Mouse (Mus musculus) limb, embryonic 13.5 days (tissue): ENCODE results near the gene Vgll4. TPM values are rescaled to one million over a fixed set of nuclear protein-coding genes. Genes with fewer than 3 reads are reported as not detected.
A peak's percentile ranks its signal among the peaks of the same experiment; 100 is the strongest.

Experiments used
- ATAC-seq: fragments of 200-750 bp; cut with Nextera tagmentation; 2 replicates; pipeline ENCODE4 v1.8.0; 2017; ENCODE audit warnings: low read depth, moderate number of reproducible peaks, moderate TSS enrichment; ENCODE audit not compliant: low FRiP score
- H3K27ac ChIP-seq: fragments of 300-500 bp; sonication (generic); 2 replicates; pipeline ENCODE4 v1.5.1; 2015; ENCODE audit warnings: inconsistent platforms, mild to moderate bottlenecking, moderate library complexity
- H3K27me3 ChIP-seq: fragments of 300-500 bp; sonication (generic); 2 replicates; pipeline ENCODE4 v1.6.1; 2015; ENCODE audit warnings: mild to moderate bottlenecking, inconsistent platforms
- H3K36me3 ChIP-seq: fragments of 300-500 bp; sonication (generic); 2 replicates; pipeline ENCODE4 v1.6.1; 2015; ENCODE audit warnings: inconsistent platforms, mild to moderate bottlenecking, moderate library complexity
- H3K4me1 ChIP-seq: fragments of 300-500 bp; sonication (generic); 2 replicates; pipeline ENCODE4 v1.6.1; 2015; ENCODE audit warnings: inconsistent platforms
- H3K4me2 ChIP-seq: fragments of 300-500 bp; sonication (generic); replicated peaks from 2 replicates; pipeline ENCODE4 v1.6.1; 2015; ENCODE audit warnings: inconsistent platforms, mild to moderate bottlenecking, moderate library complexity
- H3K4me3 ChIP-seq: fragments of 300-500 bp; sonication (generic); 2 replicates; pipeline ENCODE4 v1.5.1; 2015; ENCODE audit warnings: moderate library complexity, mild to moderate bottlenecking, inconsistent platforms
- H3K9ac ChIP-seq: fragments of 300-500 bp; sonication (generic); 2 replicates; pipeline ENCODE4 v1.6.1; 2015; ENCODE audit warnings: mild to moderate bottlenecking, inconsistent platforms
- H3K9me3 ChIP-seq: fragments of 300-500 bp; sonication (generic); 2 replicates; pipeline ENCODE4 v1.6.1; 2016; ENCODE audit warnings: inconsistent platforms
- WGBS: fragments of 180-500 bp; shearing (Covaris S2); methylation state at CpG from one replicate; pipeline ENCODE4 v1.1.7; 2015; 5-methylcytosine and 5-hydroxymethylcytosine counted together
- polyA plus RNA-seq: library from polyadenylated mRNA; unstranded; fragments of >200 nt; fragmentation: Nextera tagmentation; extraction: Ambion mirVana; gene quantifications from 2 replicates; pipeline ENCODE4 v1.2.1, GENCODE M21; 2015

Gene Vgll4
- polyA plus RNA-seq, 1 experiment from 2014 or later = 154 TPM

DNA sequence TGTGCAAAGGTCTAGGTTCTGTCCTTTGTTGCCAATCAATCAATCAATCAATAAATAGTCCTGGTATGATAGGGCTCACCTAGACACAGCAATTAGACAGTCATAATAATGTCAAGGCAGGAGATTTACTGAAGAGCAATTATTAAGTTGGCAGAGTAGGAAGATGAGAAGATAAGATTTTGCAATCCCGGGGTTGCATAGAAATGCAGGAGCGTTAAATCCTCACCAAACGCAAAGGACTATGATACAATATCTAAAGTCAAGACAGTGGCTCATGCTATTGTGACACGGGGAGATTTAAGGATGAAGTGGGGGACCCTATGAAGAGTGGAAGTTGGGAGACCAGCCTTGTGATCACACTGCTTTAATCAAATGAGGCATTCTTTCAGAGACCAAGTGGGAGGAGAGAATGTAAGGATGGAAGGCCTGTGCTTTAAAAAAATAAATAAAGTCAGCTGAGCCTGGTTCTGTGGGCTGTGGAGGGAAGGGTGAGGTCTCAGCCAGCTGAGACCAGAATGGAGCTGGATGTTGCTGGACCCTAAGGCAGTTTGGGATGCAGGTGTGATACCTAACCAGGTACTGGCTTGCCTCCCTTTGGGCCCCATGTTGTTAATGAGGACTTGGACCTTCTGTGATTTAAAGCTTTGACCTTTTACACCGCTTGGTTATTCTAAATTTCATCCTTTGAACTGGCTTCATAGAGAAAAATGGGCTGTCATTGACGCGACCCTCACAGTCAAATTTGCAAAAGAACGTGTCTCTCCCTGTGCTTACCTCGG, 139.9 kb downstream of the Vgll4 start:
- no peaks in the 10 kb centered on the region for H3K36me3 ChIP-seq
- no peaks in the 10 kb centered on the region for H3K27me3 ChIP-seq
- H3K4me3 ChIP-seq = no peak overlapping the region
- no peak for ATAC-seq
- H3K9me3 ChIP-seq = no peaks in the 10 kb centered on the region
- peaks cover 26% of the 10 kb centered on the region for H3K4me1 ChIP-seq
- WGBS = 71% methylated on average over 9 of the region's 9 CpGs
- no peak overlapping the region for H3K27ac ChIP-seq
- H3K4me2 ChIP-seq = no peak overlapping the region
- no peak overlapping the region for H3K9ac ChIP-seq

DNA sequence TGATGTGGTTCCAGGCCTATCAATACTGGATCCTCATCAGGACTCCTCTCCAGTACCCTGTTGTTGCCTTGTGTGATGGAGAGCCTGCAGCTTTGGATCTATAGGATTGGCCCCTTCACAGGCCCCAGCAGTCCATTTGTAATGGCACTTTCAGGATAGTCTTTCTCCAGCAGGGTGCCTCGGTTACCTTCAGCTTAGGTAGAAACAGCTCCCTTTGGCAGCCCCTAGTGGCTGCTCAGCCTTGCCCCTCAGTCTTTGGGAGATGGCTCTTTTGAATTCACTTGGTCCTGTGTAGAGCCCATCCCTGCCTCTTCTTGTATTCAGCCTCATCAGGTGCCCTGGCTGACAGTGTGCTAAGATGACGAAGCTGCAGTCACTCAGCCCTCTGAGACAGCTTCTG, 142.9 kb downstream of the Vgll4 start:
- 70% methylated on average over 2 of the region's 2 CpGs for WGBS
- no peak overlapping the region for H3K4me2 ChIP-seq

DNA sequence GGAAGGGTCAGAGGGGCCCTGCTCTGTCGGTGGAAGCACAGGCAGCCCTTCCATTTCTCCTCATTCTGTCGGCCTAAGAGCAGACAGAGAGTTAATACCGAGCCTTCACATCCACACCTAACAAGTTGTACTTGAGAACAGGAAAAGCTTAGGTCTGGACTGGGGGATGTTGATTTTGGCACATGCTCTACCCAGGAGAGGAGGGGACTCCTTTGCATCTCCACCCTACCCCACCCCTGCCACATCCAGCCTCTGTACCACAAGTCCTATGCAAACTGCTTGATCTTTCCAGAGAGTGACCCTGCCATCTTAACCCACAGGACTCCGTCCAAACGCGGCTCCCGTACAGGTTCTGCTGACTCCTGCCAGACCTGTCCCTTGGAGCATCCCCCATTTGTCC, 148.1 kb downstream of the Vgll4 start:
- peaks cover 35% of the 10 kb centered on the region for H3K4me1 ChIP-seq
- peaks cover 7% of the 10 kb centered on the region; the same call in 1 of the 2 replicates for H3K9me3 ChIP-seq
- no peak overlapping the region for H3K27ac ChIP-seq
- no peak overlapping the region for H3K4me2 ChIP-seq
- no peak overlapping the region for H3K9ac ChIP-seq
- no peaks in the 10 kb centered on the region for H3K27me3 ChIP-seq
- H3K36me3 ChIP-seq = no peaks in the 10 kb centered on the region
- no peak for ATAC-seq
- WGBS = 76% methylated on average over 7 of the region's 7 CpGs
- H3K4me3 ChIP-seq = no peak overlapping the region

More for the DNA sequence above, 142.9 kb downstream of the Vgll4 start:
- Histone ChIP-seq H3K4me3 (no peak overlapping the region), H3K36me3 (no peaks in the 10 kb centered on the region), H3K27ac (no peak overlapping the region), H3K9ac (no peak overlapping the region), H3K27me3 (no peaks in the 10 kb centered on the region), H3K4me1 (no peaks in the 10 kb centered on the region), H3K9me3 (peaks cover 7% of the 10 kb centered on the region; the same call in 1 of the 2 replicates)
- no peak for ATAC-seq

DNA sequence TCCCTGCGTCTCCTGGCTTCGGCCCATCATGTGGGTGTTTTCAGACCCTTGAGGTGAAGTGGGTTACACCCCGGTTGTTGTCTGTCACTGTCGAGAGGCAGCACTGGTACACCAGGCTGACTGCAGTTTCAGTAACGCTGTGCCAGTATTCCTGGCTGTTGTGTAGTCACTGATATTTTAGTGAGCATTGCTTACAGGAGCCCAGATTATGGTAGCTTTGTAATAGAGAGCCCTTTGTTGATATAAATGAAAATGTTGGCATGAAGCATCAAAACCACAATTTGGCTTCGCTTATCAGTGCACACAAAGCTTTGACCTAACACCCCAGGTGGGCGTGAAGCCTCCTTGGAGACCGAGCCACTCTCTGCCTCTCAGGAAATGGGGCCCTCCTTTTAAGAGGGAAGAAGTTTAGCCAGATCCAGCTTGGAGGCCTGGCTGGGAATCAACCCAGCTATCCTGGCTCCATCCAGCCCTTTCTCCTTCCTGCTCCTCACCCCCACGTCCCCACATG, 149.8 kb downstream of the Vgll4 start:
- Histone ChIP-seq H3K4me3 (no peak overlapping the region), H3K36me3 (no peaks in the 10 kb centered on the region), H3K4me1 (peaks cover 39% of the 10 kb centered on the region), H3K9me3 (peaks cover 7% of the 10 kb centered on the region; the same call in 1 of the 2 replicates), H3K27me3 (no peaks in the 10 kb centered on the region), H3K9ac (peak overlapping the region; percentile 19; the same call in 1 of the 2 replicates), H3K27ac (peak overlapping the region; percentile 44; the same call in 1 of the 2 replicates), H3K4me2 (no peak overlapping the region)
- no peak for ATAC-seq
- 61% methylated on average over 9 of the region's 9 CpGs for WGBS

DNA sequence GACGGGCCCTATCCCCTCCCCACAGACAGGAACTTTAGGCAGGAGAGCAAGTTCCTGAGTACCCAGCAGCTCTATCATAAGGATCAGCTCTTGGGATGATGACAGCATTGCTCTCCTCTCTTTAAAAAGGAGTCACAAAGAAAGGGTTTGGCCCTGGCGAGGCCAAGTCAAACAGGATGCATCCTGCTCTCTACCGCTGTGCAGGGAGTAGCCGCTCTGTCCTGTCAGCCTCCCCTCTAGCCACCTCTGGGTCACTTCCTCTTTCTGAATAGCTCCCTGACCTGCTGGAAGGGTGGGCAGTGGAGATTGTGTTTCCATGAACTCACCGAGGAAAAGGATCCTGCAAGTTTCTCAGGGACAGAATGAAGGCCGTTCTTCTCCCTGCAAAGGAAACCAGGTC, 151.3 kb downstream of the Vgll4 start:
- Histone ChIP-seq H3K9ac (no peak overlapping the region), H3K36me3 (no peaks in the 10 kb centered on the region), H3K4me3 (no peak overlapping the region), H3K27ac (peak overlapping the region; percentile 6; the same call in 1 of the 2 replicates), H3K9me3 (peaks cover 7% of the 10 kb centered on the region; the same call in 1 of the 2 replicates), H3K27me3 (no peaks in the 10 kb centered on the region), H3K4me1 (peaks cover 47% of the 10 kb centered on the region), H3K4me2 (no peak overlapping the region)
- no peak for ATAC-seq
- WGBS = 59% methylated on average over 6 of the region's 6 CpGs

DNA sequence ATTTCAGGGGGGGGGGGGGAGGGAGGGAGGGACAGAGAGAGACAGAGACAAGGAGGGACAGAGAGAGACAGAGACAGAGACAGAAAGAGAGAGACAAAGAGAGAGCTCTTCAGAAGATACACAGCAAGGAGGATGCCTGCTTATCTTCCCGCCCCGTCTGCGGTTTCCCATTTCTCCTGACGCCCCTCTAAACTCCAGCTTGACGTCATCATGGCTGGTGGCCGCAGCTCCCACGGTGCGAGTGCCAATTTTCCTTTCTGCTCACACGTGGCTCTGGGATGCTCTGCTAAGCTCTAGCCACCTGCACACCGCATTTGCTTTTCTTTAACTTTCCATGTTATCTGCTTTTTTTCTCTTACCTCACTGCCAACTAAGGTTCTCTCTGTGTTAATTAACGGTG, 151.8 kb downstream of the Vgll4 start:
- no peak for ATAC-seq
- Histone ChIP-seq H3K4me2 (no peak overlapping the region), H3K9ac (no peak overlapping the region), H3K9me3 (peaks cover 3% of the 10 kb centered on the region; the same call in 1 of the 2 replicates), H3K4me1 (peaks cover 48% of the 10 kb centered on the region), H3K36me3 (no peaks in the 10 kb centered on the region), H3K4me3 (no peak overlapping the region), H3K27me3 (no peaks in the 10 kb centered on the region), H3K27ac (no peak overlapping the region)
- WGBS = 34% methylated on average over 11 of the region's 11 CpGs

DNA sequence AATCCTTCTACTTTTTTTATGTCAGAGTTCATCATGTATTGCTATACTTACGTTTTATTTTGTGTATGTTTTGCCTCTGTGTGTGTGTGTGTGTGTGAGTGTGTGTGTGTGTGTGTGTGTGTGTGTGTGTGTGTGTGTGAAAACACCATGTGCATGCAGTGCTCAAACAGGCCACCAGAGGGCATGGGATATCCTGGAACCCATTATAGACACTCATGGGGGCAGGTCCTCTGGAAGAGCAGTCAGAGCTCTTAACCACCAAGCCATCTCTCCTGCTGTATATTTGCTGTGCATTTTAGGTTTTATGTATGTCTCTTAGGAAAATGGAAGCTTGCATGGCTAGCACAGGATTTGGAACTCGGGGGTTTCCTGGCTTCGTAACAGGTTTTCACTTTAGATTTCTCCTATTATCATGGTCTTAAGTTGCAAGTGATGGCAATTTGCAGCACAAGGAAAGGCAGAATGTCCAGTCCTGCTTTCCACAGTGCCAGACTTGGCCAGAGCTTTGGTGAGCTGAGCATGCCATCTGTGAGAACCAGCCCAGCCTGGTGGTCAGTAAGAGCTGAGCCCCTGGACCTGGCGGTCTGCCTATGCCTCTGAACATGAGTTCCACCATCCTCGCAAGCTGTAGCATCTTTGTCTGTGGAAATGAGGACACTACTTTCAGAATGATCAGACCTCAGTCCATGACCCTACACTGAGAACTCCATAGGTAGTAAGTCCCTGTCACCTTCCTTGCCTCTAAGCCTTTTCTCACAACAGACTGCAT, 154.7 kb downstream of the Vgll4 start:
- Histone ChIP-seq H3K9ac (no peak overlapping the region), H3K4me3 (no peak overlapping the region), H3K27me3 (no peaks in the 10 kb centered on the region), H3K9me3 (no peaks in the 10 kb centered on the region; the same call in 1 of the 2 replicates), H3K36me3 (no peaks in the 10 kb centered on the region), H3K4me2 (no peak overlapping the region), H3K27ac (no peak overlapping the region), H3K4me1 (peaks cover 50% of the 10 kb centered on the region)
- no peak for ATAC-seq
- WGBS = 94% methylated on average over 5 of the region's 5 CpGs

DNA sequence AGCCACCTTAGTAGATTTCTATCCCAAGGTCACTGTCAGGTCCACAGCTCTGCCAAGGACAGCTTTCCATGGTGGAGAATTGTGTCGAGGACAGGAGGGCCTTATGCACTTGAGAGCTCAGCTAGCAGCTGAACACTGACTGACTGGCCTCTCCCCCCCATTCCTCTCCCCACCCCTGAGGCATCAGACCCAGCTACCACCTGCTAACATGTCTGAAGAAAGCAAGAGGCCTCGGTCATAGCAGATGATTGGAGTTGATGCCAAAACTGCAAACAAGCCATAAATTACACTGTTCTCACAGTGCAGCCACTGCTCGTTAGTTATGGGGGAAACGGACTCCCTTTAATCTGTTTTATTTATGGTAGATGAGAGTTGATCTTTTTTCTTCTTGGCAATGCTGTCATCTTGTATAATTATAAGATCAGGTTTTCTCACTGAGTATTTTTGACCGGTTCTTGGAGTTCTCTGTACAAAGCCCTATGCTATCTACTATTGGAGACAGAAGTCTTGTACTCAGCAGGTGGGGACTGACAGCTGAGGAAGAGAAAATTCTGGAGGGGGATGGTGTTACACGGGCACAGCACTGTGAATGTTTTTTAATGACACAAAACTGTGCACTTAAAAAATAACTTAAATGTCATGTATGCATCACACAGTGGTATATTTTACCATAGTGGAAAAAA, 155.5 kb downstream of the Vgll4 start:
- Histone ChIP-seq H3K9me3 (no peaks in the 10 kb centered on the region; the same call in 1 of the 2 replicates), H3K9ac (no peak overlapping the region), H3K36me3 (no peaks in the 10 kb centered on the region), H3K4me2 (no peak overlapping the region), H3K4me3 (no peak overlapping the region), H3K27me3 (no peaks in the 10 kb centered on the region), H3K27ac (0 out of 2 replicates have a peak overlapping the region, but pooled peaks have one; percentile 15), H3K4me1 (peaks cover 53% of the 10 kb centered on the region)
- 42% methylated on average over 6 of the region's 6 CpGs for WGBS
- peak; percentile 54; the same call in 1 of the 2 replicates for ATAC-seq

DNA sequence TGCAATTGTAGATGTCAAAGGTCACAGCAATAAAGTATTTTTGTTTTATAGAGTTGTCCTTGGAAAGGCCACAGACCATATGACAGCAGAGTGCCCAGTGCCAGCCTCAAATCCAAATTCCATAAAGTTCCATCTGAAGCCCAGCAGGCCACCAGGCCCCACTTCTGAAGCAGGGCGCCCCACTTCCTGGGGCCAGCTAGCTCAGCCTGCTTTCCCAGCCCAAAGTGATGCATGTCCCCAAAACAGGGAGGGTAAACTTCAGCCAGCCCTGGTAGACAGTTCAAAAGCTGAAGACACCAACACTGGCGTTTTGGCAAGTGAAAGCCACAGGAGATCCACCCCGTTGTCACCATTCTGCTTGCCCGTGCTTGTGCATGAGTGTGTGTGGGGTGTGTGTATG, 157.0 kb downstream of the Vgll4 start:
- no peaks in the 10 kb centered on the region for H3K27me3 ChIP-seq
- no peaks in the 10 kb centered on the region for H3K36me3 ChIP-seq
- H3K9me3 ChIP-seq = no peaks in the 10 kb centered on the region; the same call in 1 of the 2 replicates
- 82% methylated on average over 4 of the region's 4 CpGs for WGBS
- H3K9ac ChIP-seq = no peak overlapping the region
- ATAC-seq = no peak
- no peak overlapping the region for H3K4me2 ChIP-seq
- H3K27ac ChIP-seq = peak overlapping the region; percentile 6; the same call in 1 of the 2 replicates
- no peak overlapping the region for H3K4me3 ChIP-seq
- peaks cover 52% of the 10 kb centered on the region for H3K4me1 ChIP-seq

DNA sequence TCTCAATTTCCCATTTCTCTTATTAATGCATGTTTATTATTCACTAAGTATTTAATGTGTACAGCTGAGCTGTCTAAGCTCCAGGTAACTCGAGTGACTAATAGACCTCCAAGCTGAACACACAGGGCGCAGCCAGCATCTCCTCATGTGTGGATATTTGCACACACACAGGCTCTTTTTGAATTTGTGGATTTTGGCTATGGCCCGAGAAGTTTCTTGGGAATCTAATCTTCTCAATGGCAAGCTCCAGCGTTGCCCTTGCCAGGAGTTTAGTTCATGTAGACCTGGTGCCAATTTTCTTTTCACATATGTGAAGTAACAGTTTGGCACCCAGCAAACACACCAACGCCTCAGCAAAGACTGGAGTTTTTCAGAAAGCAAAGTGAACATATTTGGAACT, 157.5 kb downstream of the Vgll4 start:
- no peaks in the 10 kb centered on the region for H3K27me3 ChIP-seq
- WGBS = 61% methylated on average over 5 of the region's 5 CpGs
- no peak overlapping the region for H3K4me2 ChIP-seq
- no peak overlapping the region for H3K27ac ChIP-seq
- H3K9me3 ChIP-seq = no peaks in the 10 kb centered on the region; the same call in 1 of the 2 replicates
- H3K36me3 ChIP-seq = no peaks in the 10 kb centered on the region
- H3K4me3 ChIP-seq = no peak overlapping the region
- peak; percentile 33; the same call in 1 of the 2 replicates for ATAC-seq
- no peak overlapping the region for H3K9ac ChIP-seq
- peaks cover 52% of the 10 kb centered on the region for H3K4me1 ChIP-seq
